Mouse (Mus musculus): ENCODE measurements around the gene Brap.

DNA sequence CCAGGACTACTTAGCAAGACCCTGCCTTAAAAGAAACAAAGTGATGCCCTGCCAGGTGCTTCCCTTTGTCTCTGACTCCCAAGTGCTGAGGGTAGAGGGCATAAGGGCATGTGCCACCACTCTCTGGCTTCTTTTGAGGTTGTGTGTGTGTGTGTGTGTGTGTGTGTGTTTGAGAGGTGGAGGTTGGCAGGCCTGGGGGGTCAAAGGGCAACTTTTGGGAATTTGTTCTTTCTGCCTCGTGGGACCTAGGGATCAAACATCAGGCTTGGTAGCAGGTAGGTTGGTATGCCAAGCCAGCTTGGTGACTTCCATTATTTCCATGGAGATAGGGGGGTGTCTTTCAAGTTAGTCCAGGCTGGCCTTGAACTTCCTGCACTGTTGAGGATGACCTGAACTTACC lies 43.0 kb downstream of the Brap start:
- TF ChIP-seq POLR2A (IDR thresholded peaks at IDR 0.05; ENCODE audit: borderline replicate concordance, extremely low read depth, insufficient read depth, insufficient read length, poor library complexity, severe bottlenecking) (no peak), CTCF (IDR thresholded peaks at IDR 0.05; ENCODE audit: borderline replicate concordance, extremely low read depth, insufficient read depth, insufficient read length) (no peak)
